Mouse (Mus musculus): ENCODE results near the gene Atp8a2. TPM values are rescaled to one million over a fixed set of nuclear protein-coding genes. Genes with fewer than 3 reads are reported as not detected.

Gene Atp8a2
- polyA plus RNA-seq, 1 experiment, result 0.01 TPM

- no peaks in the 10 kb centered on the region for H3K27me3 ChIP-seq (ENCODE audit: control insufficient read depth)
Observed at GRCm38 (mm10) chr14:60134720-60135119, 62.3 kb downstream of the Atp8a2 start.

GRCm38 (mm10) chr14:60131196-60131876 lies 65.6 kb downstream of the Atp8a2 start:
- H3K27me3 ChIP-seq (ENCODE audit: control insufficient read depth), result no peaks in the 10 kb centered on the region
- H3K36me3 ChIP-seq (ENCODE audit: control insufficient read depth), result no peaks in the 10 kb centered on the region
- no peaks in the 10 kb centered on the region for H3K9me3 ChIP-seq (ENCODE audit: control insufficient read depth, low read length)
- no peak overlapping the region for H3K4me3 ChIP-seq (replicated peaks)
- TF ChIP-seq GATA1 (IDR thresholded peaks at IDR 0.05; ENCODE audit: low read length) (no peak), TAL1 (IDR thresholded peaks at IDR 0.05; ENCODE audit: low read length) (no peak)
- H3K4me1 ChIP-seq (ENCODE audit: control insufficient read depth), result no peaks in the 10 kb centered on the region

More at GRCm38 (mm10) chr14:60134720-60135119, 62.3 kb downstream of the Atp8a2 start:
- Histone ChIP-seq H3K4me3 (replicated peaks) (no peak overlapping the region), H3K9me3 (ENCODE audit: control insufficient read depth, low read length) (no peaks in the 10 kb centered on the region), H3K36me3 (ENCODE audit: control insufficient read depth) (no peaks in the 10 kb centered on the region), H3K4me1 (ENCODE audit: control insufficient read depth) (no peaks in the 10 kb centered on the region)
- TF ChIP-seq TAL1 (IDR thresholded peaks at IDR 0.05; ENCODE audit: low read length) (no peak), GATA1 (IDR thresholded peaks at IDR 0.05; ENCODE audit: low read length) (no peak)

GRCm38 (mm10) chr14:60129564-60129963 lies 67.4 kb downstream of the Atp8a2 start:
- H3K27me3 ChIP-seq (ENCODE audit: control insufficient read depth), result no peaks in the 10 kb centered on the region
- TF ChIP-seq TAL1 (IDR thresholded peaks at IDR 0.05; ENCODE audit: low read length), result no peak
- no peak for TF ChIP-seq GATA1 (IDR thresholded peaks at IDR 0.05; ENCODE audit: low read length)
- no peaks in the 10 kb centered on the region for H3K36me3 ChIP-seq (ENCODE audit: control insufficient read depth)
- no peaks in the 10 kb centered on the region for H3K9me3 ChIP-seq (ENCODE audit: control insufficient read depth, low read length)
- H3K4me1 ChIP-seq (ENCODE audit: control insufficient read depth), result no peaks in the 10 kb centered on the region
- H3K4me3 ChIP-seq (replicated peaks), result no peak overlapping the region

GRCm38 (mm10) chr14:60125202-60125601 lies 71.8 kb downstream of the Atp8a2 start:
- no peaks in the 10 kb centered on the region for H3K9me3 ChIP-seq (ENCODE audit: control insufficient read depth, low read length)
- H3K4me3 ChIP-seq (replicated peaks), result no peak overlapping the region
- H3K27me3 ChIP-seq (ENCODE audit: control insufficient read depth), result no peaks in the 10 kb centered on the region
- H3K36me3 ChIP-seq (ENCODE audit: control insufficient read depth), result no peaks in the 10 kb centered on the region
- TF ChIP-seq TAL1 (IDR thresholded peaks at IDR 0.05; ENCODE audit: low read length), result no peak
- no peak for TF ChIP-seq GATA1 (IDR thresholded peaks at IDR 0.05; ENCODE audit: low read length)
- H3K4me1 ChIP-seq (ENCODE audit: control insufficient read depth), result no peaks in the 10 kb centered on the region

GRCm38 (mm10) chr14:60121572-60121971 lies 75.4 kb downstream of the Atp8a2 start:
- no peak for TF ChIP-seq TAL1 (IDR thresholded peaks at IDR 0.05; ENCODE audit: low read length)
- TF ChIP-seq GATA1 (IDR thresholded peaks at IDR 0.05; ENCODE audit: low read length), result no peak
- no peak overlapping the region for H3K4me3 ChIP-seq (replicated peaks)
- H3K9me3 ChIP-seq (ENCODE audit: control insufficient read depth, low read length), result no peaks in the 10 kb centered on the region
- no peaks in the 10 kb centered on the region for H3K36me3 ChIP-seq (ENCODE audit: control insufficient read depth)
- no peaks in the 10 kb centered on the region for H3K27me3 ChIP-seq (ENCODE audit: control insufficient read depth)
- H3K4me1 ChIP-seq (ENCODE audit: control insufficient read depth), result no peaks in the 10 kb centered on the region

GRCm38 (mm10) chr14:60117792-60118585 lies 79.0 kb downstream of the Atp8a2 start:
- H3K36me3 ChIP-seq (ENCODE audit: control insufficient read depth), result no peaks in the 10 kb centered on the region
- no peak overlapping the region for H3K4me3 ChIP-seq (replicated peaks)
- H3K9me3 ChIP-seq (ENCODE audit: control insufficient read depth, low read length), result no peaks in the 10 kb centered on the region
- no peaks in the 10 kb centered on the region for H3K27me3 ChIP-seq (ENCODE audit: control insufficient read depth)
- H3K4me1 ChIP-seq (ENCODE audit: control insufficient read depth), result no peaks in the 10 kb centered on the region
- TF ChIP-seq TAL1 (IDR thresholded peaks at IDR 0.05; ENCODE audit: low read length) (no peak), GATA1 (IDR thresholded peaks at IDR 0.05; ENCODE audit: low read length) (no peak)

GRCm38 (mm10) chr14:60086808-60087725 lies 109.9 kb downstream of the Atp8a2 start:
- peaks cover 5% of the 10 kb centered on the region for H3K4me1 ChIP-seq (ENCODE audit: control insufficient read depth)
- peaks cover 10% of the 10 kb centered on the region for H3K27me3 ChIP-seq (ENCODE audit: control insufficient read depth)
- TF ChIP-seq TAL1 (IDR thresholded peaks at IDR 0.05; ENCODE audit: low read length) (no peak), GATA1 (IDR thresholded peaks at IDR 0.05; ENCODE audit: low read length) (no peak)
- H3K36me3 ChIP-seq (ENCODE audit: control insufficient read depth), result no peaks in the 10 kb centered on the region
- no peaks in the 10 kb centered on the region; the same call in 1 of the 2 replicates for H3K9me3 ChIP-seq (ENCODE audit: control insufficient read depth, low read length)
- H3K4me3 ChIP-seq (replicated peaks), result no peak overlapping the region

GRCm38 (mm10) chr14:60086254-60086807 lies 110.6 kb downstream of the Atp8a2 start:
- Histone ChIP-seq H3K27me3 (ENCODE audit: control insufficient read depth) (peaks cover 10% of the 10 kb centered on the region), H3K4me3 (replicated peaks) (no peak overlapping the region), H3K9me3 (ENCODE audit: control insufficient read depth, low read length) (no peaks in the 10 kb centered on the region; the same call in 1 of the 2 replicates), H3K36me3 (ENCODE audit: control insufficient read depth) (no peaks in the 10 kb centered on the region), H3K4me1 (ENCODE audit: control insufficient read depth) (peaks cover 5% of the 10 kb centered on the region)
- TF ChIP-seq GATA1 (IDR thresholded peaks at IDR 0.05; ENCODE audit: low read length) (no peak), TAL1 (IDR thresholded peaks at IDR 0.05; ENCODE audit: low read length) (no peak)
